Mouse (Mus musculus): ENCODE results near the gene Slc6a1.
A peak's percentile ranks its signal among the peaks of the same experiment; 100 is the strongest.
"Not testable (repeated sequence)": the region's sequence is repeated elsewhere in the genome, so short reads cannot be mapped to it uniquely, and the experiment has no call there.

Gene Slc6a1

DNA sequence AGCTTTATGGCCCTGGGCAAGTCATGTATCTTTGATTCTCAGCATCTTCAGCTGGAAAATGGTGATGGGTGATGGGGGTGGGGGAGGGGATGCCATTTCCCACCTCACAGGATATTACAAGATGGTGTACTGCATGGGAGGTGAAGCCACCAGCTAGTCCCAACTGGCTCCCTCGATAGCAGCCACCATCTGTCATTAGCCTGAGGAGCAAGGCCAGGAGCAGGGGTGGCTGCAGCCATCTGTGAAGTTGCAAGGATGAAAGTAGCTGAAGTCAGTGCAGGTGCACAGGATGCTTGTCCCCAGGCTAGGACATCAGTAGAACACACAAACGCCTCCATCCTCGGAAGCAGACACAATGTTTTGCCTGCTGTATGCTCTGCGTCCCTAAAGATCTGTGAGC is 8.5 kb downstream of the Slc6a1 start:
- no peak for DNase-seq

DNA sequence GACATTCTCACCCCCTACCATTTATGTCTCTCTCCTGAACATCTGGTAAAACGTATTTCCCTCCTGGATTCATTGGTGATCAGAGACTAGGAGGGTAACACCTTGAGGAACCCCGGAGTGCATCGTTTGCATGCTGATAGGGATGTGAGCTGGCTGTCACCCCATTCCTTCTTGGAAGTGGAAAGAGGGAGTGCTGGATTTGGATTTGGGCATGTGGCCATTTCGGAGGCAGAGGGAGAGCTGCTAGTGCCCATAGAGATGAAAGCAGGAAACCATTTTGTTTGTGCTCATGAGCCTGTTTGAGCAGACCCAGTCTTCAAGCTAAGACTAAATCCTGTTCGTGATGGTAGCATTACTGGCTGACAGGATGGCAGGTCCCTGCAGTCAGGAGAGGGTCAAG is 9.0 kb downstream of the Slc6a1 start:
- no peak for DNase-seq

- no peak for DNase-seq
Observed at GRCm38 (mm10) chr6:114293511-114293910, 11.1 kb downstream of the Slc6a1 start.

DNA sequence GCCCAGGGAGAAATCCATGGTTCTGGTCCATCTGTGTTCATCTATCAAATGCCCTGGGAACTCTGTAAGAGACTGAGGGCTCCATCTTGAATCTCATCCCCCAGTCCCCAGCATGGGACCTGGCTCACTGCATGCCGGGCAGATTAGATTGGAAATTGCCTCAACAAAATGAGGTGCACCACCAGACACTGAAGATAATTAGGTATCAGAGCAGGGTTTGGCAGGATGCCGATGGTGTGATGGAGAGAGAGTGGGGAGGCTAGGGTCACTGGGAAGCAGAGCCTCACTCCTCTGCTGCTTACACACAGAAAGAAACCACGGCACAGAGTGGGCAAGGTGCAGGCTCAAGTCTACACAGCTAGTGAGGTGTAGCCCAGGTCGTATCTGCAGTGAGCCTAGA is 12.7 kb downstream of the Slc6a1 start:
- DNase-seq: no peak

DNA sequence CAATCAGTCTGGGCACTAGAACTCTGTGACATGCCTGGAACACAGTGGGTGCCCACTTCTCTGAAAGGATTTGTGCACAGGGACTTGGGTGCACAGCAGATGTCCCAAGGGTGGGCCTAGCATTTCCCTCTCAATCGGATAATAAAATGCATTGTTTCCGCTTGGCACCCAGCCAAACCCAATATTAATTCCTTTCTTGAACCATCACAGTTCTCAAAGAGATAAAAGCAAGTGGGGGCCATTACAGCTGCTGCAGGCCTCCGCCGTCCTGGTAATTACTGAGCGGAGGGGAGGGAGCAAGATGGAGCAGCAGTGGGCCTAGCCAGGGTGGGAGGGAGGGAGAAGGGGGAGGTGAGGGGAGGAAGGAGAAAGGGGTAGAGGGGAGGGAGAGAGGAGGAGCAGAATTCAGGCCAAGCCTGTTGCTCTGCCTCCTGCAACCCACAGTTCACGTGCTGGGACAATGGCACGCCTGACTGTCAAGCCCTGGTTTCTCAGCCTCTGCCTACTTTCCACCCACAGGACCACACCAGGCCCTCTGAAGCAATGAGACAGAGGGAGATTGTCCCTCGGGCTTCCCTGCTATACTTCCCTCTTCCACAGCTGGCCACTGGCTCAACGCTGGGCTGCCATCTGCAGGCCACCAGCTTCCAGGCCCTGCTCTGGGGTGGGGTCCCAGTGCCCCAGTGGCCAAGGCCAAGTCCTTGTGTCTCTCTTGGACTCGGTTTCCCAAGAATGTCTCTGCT is 15.0 kb downstream of the Slc6a1 start:
- DNase-seq: no peak

DNA sequence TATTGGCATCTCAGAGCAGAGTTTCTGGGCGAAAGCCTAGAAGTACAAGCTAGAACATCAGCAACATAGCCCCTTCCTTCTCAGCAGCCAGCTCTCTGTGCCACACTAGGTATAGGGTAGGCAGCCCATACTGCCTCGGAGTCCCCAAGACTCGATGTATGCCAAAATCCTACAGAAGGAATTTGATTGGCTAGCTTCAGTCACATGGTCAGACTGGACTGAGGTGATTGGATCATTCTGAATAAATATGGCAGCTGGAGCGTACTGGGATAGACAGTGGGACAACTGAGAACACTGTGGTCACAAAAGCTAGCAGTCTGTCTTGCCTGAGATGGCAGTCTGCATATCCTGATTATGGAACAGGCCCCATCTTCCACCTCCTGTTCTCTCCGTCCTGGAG is 17.3 kb downstream of the Slc6a1 start:
- DNase-seq: no peak

- no peak for DNase-seq
Observed at GRCm38 (mm10) chr6:114300737-114301136, 18.3 kb downstream of the Slc6a1 start.

GRCm38 (mm10) chr6:114304668-114305067 is 22.2 kb downstream of the Slc6a1 start:
- DNase-seq: no peak

- DNase-seq: no peak
Observed at GRCm38 (mm10) chr6:114320511-114320910, 38.1 kb downstream of the Slc6a1 start.

DNA sequence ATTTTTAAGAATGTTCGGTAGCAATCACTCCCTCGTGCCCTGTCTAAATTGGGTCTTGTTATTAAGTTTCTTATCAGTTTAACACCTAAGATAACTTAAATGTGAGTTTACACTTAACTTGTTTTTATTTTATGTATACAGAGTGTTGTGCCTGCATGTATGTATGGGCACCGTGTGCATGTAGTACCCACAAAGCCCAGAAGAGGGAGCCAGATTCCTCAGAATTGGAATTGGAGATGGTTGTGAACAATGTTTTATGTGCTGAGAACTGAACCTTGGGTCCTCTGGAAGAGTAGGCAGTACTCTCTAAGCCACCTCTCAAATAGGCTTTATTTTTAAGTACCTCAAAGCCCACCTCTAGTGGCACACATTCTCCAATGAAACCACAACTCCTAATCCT is 38.7 kb downstream of the Slc6a1 start:
- DNase-seq: no peak

DNA sequence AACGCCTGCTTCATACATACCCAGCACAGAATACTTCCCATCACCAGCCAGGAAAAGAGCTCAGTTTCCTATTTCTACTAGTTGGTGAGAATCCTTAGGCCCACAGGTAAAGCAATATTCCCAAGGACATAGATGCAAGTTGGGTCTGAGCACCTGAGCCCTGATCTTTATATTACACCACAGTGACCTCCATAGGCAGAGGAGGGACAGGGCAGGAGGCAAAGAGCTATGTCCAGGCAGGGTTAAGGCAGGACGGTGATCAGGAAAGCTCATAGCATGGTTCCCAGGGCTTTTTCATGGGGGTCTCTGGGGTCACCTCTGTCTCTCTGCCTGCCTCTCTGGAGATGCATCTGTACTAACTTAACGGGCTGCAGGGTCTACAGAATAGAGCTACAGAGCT is 40.5 kb downstream of the Slc6a1 start:
- DNase-seq: no peak

GRCm38 (mm10) chr6:114324808-114325207 is 42.4 kb downstream of the Slc6a1 start:
- DNase-seq: no peak

- no peak for DNase-seq
Observed at GRCm38 (mm10) chr6:114329597-114330470, 47.4 kb downstream of the Slc6a1 start.

- no peak for DNase-seq
Observed at GRCm38 (mm10) chr6:114331926-114332325, 49.5 kb downstream of the Slc6a1 start.

DNA sequence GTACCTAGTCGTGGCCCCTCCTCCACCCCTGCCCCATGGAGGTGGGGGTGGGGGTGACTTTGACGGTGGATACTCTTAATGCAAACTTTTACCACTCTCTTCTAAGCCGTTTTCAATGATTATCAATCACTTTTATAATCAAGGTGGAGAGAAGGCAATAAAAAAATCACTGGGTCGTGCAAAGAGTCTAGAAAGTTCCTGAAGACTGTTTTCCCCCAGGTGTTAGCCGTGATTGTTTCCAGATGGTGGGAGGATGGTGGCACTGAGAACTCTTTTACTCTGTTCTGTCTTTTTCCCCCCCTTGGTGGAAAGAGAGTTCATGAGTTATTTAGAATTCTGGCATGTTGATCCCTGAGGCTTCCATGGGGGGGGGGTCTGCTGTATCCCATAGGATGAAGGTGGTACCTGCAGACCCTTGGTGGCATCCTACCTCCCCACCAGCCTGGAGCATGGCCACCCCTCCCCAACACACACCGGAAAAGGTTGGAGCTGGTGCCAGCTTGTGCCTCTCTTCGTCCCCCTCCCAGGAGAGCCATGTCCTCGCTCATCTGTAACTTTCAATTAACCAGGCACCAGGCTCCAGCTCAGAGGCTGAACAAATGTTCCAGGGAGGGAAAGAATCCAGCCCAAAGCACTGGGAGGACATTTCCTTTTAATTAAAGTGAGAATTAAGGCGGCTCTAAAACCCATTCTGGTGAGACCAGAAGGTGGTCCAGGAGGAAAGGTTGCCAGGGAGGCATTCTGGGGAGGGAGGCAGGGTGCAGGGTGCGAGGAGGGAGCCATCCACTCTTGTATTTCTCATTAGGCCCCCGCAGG is 53.9 kb downstream of the Slc6a1 start:
- no peak for DNase-seq

- no peak for DNase-seq
Observed at GRCm38 (mm10) chr6:114336944-114337215, 54.4 kb downstream of the Slc6a1 start.

- not testable (repeated sequence) for DNase-seq
Observed at GRCm38 (mm10) chr6:114341381-114341780, 58.9 kb downstream of the Slc6a1 start.

- peak; percentile 32 for DNase-seq
Observed at GRCm38 (mm10) chr6:114343740-114344139, 61.3 kb downstream of the Slc6a1 start.

DNA sequence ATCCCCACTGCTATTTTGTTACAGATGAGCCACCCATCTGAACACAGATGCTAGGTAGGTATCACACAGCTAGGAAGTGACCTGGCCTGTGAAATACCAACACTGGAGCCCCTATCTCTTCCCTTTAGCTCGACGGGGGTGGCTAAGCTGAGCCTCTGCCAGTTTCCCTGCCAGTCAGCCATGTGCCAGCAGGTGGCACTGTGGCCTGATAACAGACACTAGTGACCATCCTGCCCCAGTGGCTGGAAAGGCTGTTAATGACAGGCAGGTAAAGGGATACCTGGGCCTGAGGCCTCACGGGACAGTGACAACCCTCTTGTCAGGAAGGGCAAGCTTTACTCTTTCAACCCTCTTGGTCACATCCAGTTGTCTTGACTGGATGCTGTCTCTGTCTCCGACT is 62.7 kb downstream of the Slc6a1 start:
- peak; percentile 52 for DNase-seq

DNA sequence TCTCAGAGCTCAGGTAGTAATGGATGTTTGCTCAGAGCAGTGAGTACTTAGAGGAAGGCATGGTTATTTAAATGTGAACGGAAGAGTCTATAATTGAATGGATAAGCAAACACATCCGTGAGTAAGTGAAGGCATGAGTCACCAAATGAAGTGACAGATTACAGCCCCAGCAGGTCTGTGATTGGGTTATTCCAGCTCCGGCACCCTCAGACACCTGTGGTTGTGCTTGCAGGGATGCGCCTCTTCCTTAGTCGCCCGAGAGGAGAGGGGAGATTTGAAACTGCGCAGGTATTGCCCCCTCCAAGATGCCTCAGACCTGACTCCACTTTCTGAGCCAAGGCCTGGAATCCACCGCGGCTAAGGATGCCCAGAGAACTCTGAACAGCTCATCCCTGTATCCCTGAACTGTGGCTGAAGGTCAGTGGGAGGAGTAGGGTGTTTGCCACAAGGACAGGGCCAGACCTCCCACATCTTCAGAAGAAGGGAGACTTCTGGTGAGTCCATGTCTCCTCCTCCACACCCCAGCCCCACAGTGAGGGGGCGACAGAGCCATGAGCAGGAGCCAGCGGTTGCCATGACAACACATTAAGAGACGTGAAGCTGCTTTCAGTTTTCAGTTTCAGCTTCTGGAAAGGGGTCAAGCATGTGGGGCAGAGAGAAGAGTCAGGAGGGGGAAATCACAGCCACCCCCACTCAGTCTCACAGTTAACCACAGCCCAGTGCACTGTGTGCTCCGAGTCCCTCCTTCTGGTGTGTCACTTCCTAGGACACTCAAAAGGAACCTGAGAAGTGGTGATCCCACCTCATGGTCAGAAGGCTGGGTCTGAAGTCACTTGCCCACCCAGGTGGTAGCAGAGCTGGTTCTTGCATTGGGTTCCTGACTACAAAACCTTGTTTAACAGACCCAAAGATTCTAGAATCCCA is 65.7 kb downstream of the Slc6a1 start:
- DNase-seq: no peak

DNA sequence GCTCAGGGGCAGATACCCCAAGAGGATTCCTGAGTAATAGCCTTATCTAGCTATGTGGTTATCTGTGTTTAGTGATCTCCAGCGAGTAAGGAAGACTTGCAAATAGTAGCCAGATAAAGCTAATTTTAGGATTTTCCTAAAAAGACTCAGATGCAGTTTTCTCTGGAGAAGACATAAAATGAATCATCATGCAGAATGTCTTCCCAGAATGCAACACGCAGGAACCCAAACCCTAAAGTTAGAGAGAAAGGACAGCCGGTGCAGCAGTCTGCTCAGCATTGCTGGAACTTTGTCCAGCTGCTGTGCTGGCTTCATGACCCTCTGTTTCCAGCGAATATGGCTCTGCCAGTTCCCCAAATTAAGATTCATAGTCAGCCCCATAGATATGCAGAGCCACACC is 72.2 kb downstream of the Slc6a1 start:
- no peak for DNase-seq

- peak; percentile 4 for DNase-seq
Observed at GRCm38 (mm10) chr6:114358171-114358570, 75.7 kb downstream of the Slc6a1 start.

Measured in kidney, adult 9 months (tissue).